Mouse (Mus musculus): ENCODE measurements around the gene Pkn1. TPM values are rescaled to one million over a fixed set of nuclear protein-coding genes. Genes with fewer than 3 reads are reported as not detected.

The Pkn1 gene
- polyA plus RNA-seq (2015; fragmentation: Nextera tagmentation; extraction: Ambion mirVana) = 19.9 and 29.6 TPM in 2 replicates

DNA sequence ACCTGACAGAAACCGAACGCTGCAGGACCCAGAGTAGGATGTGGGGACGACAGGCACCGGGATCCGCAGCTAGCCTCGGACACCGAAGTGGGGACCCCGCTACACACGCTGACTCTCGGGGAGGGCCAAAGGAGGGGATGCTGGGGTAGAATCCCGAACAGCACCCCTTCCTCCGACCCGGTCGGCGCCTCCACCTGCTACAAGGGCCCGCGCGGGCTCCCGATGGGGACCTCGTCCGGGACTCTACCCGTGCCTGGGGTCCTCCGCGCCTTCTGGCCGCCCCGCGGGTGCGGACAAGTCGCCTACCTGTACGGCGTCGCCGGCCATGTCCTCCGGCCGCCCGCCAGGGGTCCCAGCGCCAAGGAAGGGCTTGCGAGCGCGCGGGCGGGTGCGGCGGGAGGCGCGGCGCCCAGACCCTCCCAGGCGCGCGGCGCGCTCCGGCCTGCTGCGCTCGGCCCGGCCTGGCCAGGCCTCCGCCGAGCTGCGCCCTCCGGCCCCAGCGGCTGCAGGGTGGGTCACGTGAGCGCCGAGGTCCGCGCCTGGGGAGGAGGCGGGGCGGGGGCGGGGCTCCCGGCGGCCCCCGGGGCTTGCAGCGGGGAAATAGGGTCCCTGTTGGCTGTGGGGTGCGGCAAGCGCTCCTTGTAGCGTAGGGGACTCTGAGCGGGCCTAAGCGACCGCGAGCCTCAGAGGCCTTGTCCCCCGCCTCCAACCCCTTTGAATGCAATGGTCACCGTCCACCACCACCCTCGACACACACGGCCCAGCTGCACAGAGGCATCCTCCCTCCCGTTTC lies at the start of gene Pkn1:
Pkn1 (minus strand) TSS at position 519 of the 793 bp plus-strand sequence.
- H3K4me2 ChIP-seq (ENCODE audit: low read depth, low read length) = peak within 1 kb of the TSS; percentile 86
- no peaks in the 10 kb centered on the region for H3K27me3 ChIP-seq (replicated peaks; ENCODE audit: control insufficient read depth, insufficient read depth, low read length)
- peak; percentile 88 for ATAC-seq
- WGBS = 1% methylated on average over 75 of the region's 85 CpGs
- no peaks in the 10 kb centered on the region for H3K9me3 ChIP-seq (ENCODE audit: control insufficient read depth, low read length)
- H3K36me3 ChIP-seq (ENCODE audit: control insufficient read depth, insufficient read depth, low read length) = no peaks in the 10 kb centered on the region
- H3K4me3 ChIP-seq (ENCODE audit: low read length) = peak within 1 kb of the TSS; percentile 93
- peaks cover 40% of the 10 kb centered on the region for H3K4me1 ChIP-seq (ENCODE audit: control insufficient read depth, insufficient read depth, low read length)
- H3K27ac ChIP-seq (ENCODE audit: low read length) = peak within 1 kb of the TSS; percentile 93
- H3K9ac ChIP-seq (ENCODE audit: low read depth, low read length) = peak within 1 kb of the TSS; percentile 97

DNA sequence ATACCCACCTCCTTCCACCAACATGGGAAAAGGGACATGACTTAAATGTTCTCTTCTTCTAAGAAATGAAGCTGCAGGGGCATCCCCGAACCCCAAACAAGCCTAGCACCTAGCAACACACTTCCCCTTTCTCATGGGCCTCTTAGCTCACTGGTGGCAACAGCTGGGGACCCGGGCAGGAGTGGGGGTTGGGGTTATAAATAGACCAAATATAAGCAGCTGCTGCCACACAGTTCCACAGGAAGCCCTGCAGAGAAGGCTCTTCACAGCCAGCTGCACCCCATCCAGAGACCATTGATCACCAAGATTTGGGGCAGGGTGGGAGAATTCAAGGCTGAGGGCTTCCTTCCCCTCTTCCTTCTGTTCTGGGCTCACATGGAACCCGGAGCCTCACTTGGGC lies 49.7 kb upstream of the Pkn1 start:
- Histone ChIP-seq H3K9me3 (ENCODE audit: control insufficient read depth, low read length) (no peaks in the 10 kb centered on the region), H3K27ac (ENCODE audit: low read length) (peak overlapping the region; percentile 75), H3K36me3 (ENCODE audit: control insufficient read depth, insufficient read depth, low read length) (no peaks in the 10 kb centered on the region), H3K9ac (ENCODE audit: low read depth, low read length) (no peak overlapping the region), H3K4me3 (ENCODE audit: low read length) (no peak overlapping the region), H3K4me1 (ENCODE audit: control insufficient read depth, insufficient read depth, low read length) (peaks cover 12% of the 10 kb centered on the region; the same call in 1 of the 2 replicates), H3K4me2 (ENCODE audit: low read depth, low read length) (0 out of 2 replicates have a peak overlapping the region, but pooled peaks have one; percentile 63), H3K27me3 (replicated peaks; ENCODE audit: control insufficient read depth, insufficient read depth, low read length) (no peaks in the 10 kb centered on the region)
- 36% methylated on average over 3 of the region's 3 CpGs for WGBS
- ATAC-seq = peak; percentile 69

DNA sequence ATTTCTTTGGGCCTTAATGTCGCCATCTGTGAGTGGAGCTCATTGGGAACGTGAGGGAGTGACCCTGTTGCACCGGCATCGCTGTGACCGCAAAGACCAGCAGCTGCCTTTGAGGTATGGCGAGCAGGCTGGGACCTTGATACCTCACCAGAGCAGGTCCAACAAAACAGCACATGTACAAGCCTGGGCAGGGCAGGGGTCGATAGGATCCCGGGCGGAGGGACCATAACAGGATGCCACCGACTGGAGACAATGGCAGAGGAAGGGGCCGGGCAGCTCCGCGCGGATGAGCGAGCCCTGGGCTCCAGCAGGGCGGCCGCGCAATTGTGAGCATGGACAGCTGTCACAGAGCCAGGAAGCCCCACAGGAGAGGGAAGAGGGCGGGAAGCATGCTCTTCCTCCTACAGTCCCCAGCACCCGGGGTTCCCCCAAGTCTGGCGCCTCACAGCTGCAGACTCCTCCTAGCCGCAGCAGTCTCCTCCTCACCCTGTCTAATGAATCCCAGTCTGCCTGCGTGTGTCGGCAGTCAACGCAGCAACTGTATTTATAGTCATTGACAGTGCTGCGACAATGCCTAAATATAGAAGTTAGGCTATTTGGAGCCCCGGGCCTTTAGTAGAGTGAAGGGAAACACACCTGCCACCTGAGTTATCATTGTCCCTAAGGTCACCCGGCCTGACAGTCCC lies 48.8 kb upstream of the Pkn1 start:
- H3K27ac ChIP-seq (ENCODE audit: low read length) = peak overlapping the region; percentile 75
- no peaks in the 10 kb centered on the region for H3K36me3 ChIP-seq (ENCODE audit: control insufficient read depth, insufficient read depth, low read length)
- peak overlapping the region; percentile 34 for H3K4me3 ChIP-seq (ENCODE audit: low read length)
- H3K4me2 ChIP-seq (ENCODE audit: low read depth, low read length) = peak overlapping the region; percentile 63
- peak; percentile 90 for ATAC-seq
- no peaks in the 10 kb centered on the region for H3K9me3 ChIP-seq (ENCODE audit: control insufficient read depth, low read length)
- WGBS = 3% methylated on average over 28 of the region's 28 CpGs
- H3K27me3 ChIP-seq (replicated peaks; ENCODE audit: control insufficient read depth, insufficient read depth, low read length) = no peaks in the 10 kb centered on the region
- peaks cover 12% of the 10 kb centered on the region; the same call in 1 of the 2 replicates for H3K4me1 ChIP-seq (ENCODE audit: control insufficient read depth, insufficient read depth, low read length)
- peak overlapping the region; percentile 59 for H3K9ac ChIP-seq (ENCODE audit: low read depth, low read length)

DNA sequence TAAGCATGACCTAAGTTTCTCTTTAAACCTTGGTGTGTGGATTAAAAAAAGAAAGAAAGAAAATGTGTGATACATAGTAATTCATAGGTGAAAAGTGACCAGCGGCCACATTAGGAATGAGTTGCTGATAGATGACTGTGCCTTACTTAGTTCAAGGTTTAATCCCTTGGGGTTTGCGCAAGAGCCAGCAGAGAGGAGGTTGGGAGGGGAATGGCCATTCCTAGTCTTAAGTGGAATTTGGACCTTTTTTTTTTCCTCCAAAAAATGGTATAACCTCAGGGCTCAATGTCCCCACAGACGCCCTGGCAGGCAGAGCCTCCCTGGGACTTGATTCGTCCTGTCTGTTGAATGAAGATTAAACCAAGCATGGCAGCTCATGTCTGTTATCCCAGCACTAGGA lies 45.1 kb upstream of the Pkn1 start:
- no peak for ATAC-seq
- WGBS = 86% methylated on average over 4 of the region's 4 CpGs
- H3K36me3 ChIP-seq (ENCODE audit: control insufficient read depth, insufficient read depth, low read length) = no peaks in the 10 kb centered on the region

DNA sequence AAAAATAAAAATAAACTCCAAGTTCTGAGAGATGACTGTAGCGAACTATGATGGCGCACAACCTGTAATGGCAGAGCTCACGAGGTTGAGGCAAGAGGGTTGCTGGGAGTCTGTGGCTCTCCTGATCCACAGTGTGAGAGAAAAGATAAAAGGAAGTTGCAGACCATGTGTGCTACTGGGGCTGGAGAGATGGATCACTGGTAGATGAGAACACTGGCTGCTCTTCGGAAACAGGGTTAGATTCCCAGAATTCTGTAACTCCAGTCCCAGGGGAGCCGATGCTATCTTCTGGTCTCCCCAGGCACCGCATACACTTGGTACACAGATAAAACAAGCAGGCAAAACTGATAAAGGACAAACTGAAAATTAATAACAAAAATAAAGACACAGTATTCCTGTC lies 44.0 kb upstream of the Pkn1 start:
- WGBS = 90% methylated on average over 6 of the region's 6 CpGs
- no peak overlapping the region for H3K4me3 ChIP-seq (ENCODE audit: low read length)
- no peak for ATAC-seq
- H3K4me1 ChIP-seq (ENCODE audit: control insufficient read depth, insufficient read depth, low read length) = peaks cover 38% of the 10 kb centered on the region
- no peak overlapping the region for H3K9ac ChIP-seq (ENCODE audit: low read depth, low read length)
- no peaks in the 10 kb centered on the region for H3K9me3 ChIP-seq (ENCODE audit: control insufficient read depth, low read length)
- H3K27me3 ChIP-seq (replicated peaks; ENCODE audit: control insufficient read depth, insufficient read depth, low read length) = peaks cover 4% of the 10 kb centered on the region; the same call in 1 of the 2 replicates
- no peaks in the 10 kb centered on the region for H3K36me3 ChIP-seq (ENCODE audit: control insufficient read depth, insufficient read depth, low read length)
- no peak overlapping the region for H3K27ac ChIP-seq (ENCODE audit: low read length)
- no peak overlapping the region for H3K4me2 ChIP-seq (ENCODE audit: low read depth, low read length)

More for the DNA sequence above, 45.1 kb upstream of the Pkn1 start:
- Histone ChIP-seq H3K27me3 (replicated peaks; ENCODE audit: control insufficient read depth, insufficient read depth, low read length) (peaks cover 4% of the 10 kb centered on the region; the same call in 1 of the 2 replicates), H3K9me3 (ENCODE audit: control insufficient read depth, low read length) (no peaks in the 10 kb centered on the region), H3K4me2 (ENCODE audit: low read depth, low read length) (no peak overlapping the region), H3K4me1 (ENCODE audit: control insufficient read depth, insufficient read depth, low read length) (peaks cover 36% of the 10 kb centered on the region), H3K4me3 (ENCODE audit: low read length) (no peak overlapping the region), H3K27ac (ENCODE audit: low read length) (no peak overlapping the region), H3K9ac (ENCODE audit: low read depth, low read length) (no peak overlapping the region)

DNA sequence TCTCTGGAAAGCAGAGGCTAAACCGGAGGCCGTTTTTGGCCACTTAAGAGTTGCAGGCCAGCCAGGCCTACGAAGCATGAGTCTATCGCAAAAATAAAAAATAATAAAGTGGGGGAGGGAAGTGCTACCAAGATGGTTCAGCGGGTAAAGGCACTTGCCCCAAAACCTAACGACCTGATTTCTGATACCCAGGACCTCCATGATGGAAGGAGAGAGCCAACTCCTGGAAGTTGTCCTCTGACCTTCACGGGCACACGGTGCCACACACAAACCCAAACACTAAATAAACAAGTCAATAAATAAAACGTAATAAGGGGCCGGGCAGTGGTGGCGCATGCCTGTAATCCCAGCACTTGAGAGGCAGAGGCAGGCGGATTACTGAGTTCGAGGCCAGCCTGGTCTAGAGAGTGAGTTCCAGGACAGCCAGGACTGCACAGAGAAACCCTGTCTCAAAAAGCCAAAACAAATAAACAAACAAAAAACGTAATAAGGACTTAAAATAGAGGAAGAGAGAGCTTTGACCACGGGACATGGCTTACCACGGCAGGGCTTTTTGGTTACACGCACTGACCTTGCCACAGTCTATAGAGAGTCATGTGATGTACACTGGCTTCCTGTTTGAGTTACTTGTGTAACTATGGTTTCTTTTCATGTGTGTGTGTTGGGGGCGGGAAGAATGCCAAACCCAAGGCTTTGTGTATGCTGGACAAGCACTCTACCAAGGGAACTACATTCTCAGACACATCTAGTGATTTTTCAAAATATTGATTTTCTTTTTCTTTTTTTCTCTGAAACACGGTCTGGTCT lies 43.1 kb upstream of the Pkn1 start:
- no peak for ATAC-seq
- Histone ChIP-seq H3K4me3 (ENCODE audit: low read length) (peak overlapping the region; percentile 67), H3K4me2 (ENCODE audit: low read depth, low read length) (peak overlapping the region; percentile 87), H3K36me3 (ENCODE audit: control insufficient read depth, insufficient read depth, low read length) (no peaks in the 10 kb centered on the region), H3K9me3 (ENCODE audit: control insufficient read depth, low read length) (no peaks in the 10 kb centered on the region), H3K4me1 (ENCODE audit: control insufficient read depth, insufficient read depth, low read length) (peaks cover 44% of the 10 kb centered on the region), H3K27me3 (replicated peaks; ENCODE audit: control insufficient read depth, insufficient read depth, low read length) (peaks cover 4% of the 10 kb centered on the region; the same call in 1 of the 2 replicates), H3K9ac (ENCODE audit: low read depth, low read length) (peak overlapping the region; percentile 88), H3K27ac (ENCODE audit: low read length) (peak overlapping the region; percentile 83)
- 75% methylated on average over 19 of the region's 19 CpGs for WGBS

DNA sequence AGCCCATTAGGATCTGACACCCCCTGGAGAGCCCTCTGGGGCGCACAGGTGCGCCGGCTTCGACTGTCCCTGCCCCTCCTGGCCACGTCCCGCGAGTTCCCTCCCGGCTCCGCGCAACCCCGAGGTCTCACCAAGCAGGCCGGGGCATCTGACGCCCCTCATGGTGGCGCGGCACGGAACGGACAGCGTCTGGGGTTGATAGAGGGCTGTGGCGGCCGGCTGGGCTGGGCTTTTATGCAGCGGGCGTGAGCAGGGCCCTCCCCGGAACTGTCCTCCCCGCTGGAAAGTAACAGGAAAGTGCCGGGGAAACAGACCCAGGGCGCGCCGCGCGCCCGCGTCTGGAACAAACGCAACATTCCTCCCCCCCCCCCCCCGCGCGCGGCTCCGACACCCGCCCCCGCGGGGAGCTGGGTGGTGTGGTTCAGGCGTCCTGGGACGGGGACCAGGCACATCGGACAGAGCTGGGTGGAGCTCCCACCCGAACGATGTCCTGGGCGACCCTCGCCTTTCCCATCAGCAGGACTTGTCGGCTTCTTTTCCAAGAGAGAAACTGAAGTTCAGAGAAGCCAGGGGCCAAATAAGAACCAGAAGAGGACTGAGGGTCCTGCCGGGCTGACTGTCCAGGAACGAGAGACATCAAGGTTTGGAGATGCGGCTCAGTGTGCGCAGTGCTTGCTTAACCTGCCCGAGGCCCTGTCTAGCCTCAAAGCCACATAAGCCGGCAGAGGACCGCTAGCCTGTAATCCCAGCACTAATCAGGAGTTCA lies 42.2 kb upstream of the Pkn1 start, which contains the start of gene Adgre5:
Adgre5 (minus strand) TSS at position 351 of the 766 bp plus-strand sequence.
- H3K4me3 ChIP-seq (ENCODE audit: low read length) = peak within 1 kb of the TSS; percentile 67
- H3K9me3 ChIP-seq (ENCODE audit: control insufficient read depth, low read length) = no peaks in the 10 kb centered on the region
- H3K4me2 ChIP-seq (ENCODE audit: low read depth, low read length) = peak within 1 kb of the TSS; percentile 87
- H3K27me3 ChIP-seq (replicated peaks; ENCODE audit: control insufficient read depth, insufficient read depth, low read length) = peaks cover 4% of the 10 kb centered on the region; the same call in 1 of the 2 replicates
- 2% methylated on average over 51 of the region's 56 CpGs for WGBS
- no peaks in the 10 kb centered on the region for H3K36me3 ChIP-seq (ENCODE audit: control insufficient read depth, insufficient read depth, low read length)
- peak within 1 kb of the TSS; percentile 83 for H3K27ac ChIP-seq (ENCODE audit: low read length)
- peaks cover 45% of the 10 kb centered on the region for H3K4me1 ChIP-seq (ENCODE audit: control insufficient read depth, insufficient read depth, low read length)
- peak; percentile 76 for ATAC-seq
- peak within 1 kb of the TSS; percentile 88 for H3K9ac ChIP-seq (ENCODE audit: low read depth, low read length)

DNA sequence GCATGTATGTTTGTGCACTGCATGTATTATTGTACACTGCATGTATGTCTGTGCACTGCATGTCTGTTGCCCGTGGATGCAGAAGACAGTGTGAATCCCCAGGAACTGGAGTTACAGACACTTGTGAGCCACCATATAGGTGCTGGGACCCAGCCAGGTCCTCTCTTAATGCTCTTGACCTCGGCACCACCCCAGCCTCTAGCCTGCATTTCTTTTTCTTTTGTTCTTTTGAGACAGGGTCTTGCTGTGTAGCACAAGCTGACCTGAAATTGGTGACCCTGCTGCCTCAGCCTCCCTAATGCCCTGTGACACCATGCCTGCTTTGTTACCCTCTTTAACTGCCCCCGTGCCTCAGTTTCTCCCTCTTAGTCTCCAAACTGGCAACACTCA lies 41.6 kb upstream of the Pkn1 start:
- H3K4me1 ChIP-seq (ENCODE audit: control insufficient read depth, insufficient read depth, low read length) = peaks cover 45% of the 10 kb centered on the region
- H3K9ac ChIP-seq (ENCODE audit: low read depth, low read length) = peak overlapping the region; percentile 88
- H3K27ac ChIP-seq (ENCODE audit: low read length) = peak overlapping the region; percentile 83
- no peaks in the 10 kb centered on the region for H3K9me3 ChIP-seq (ENCODE audit: control insufficient read depth, low read length)
- WGBS = 22% methylated on average over 3 of the region's 3 CpGs
- ATAC-seq = peak; percentile 10; the same call in 1 of the 2 replicates
- H3K36me3 ChIP-seq (ENCODE audit: control insufficient read depth, insufficient read depth, low read length) = no peaks in the 10 kb centered on the region
- H3K27me3 ChIP-seq (replicated peaks; ENCODE audit: control insufficient read depth, insufficient read depth, low read length) = peaks cover 4% of the 10 kb centered on the region; the same call in 1 of the 2 replicates
- peak overlapping the region; percentile 67 for H3K4me3 ChIP-seq (ENCODE audit: low read length)
- peak overlapping the region; percentile 87 for H3K4me2 ChIP-seq (ENCODE audit: low read depth, low read length)

All from intestine, embryonic 16.5 days (tissue).